Mouse (Mus musculus) G1E-ER4 (cell line): ENCODE data around the gene Enox1. TPM values are rescaled to one million over a fixed set of nuclear protein-coding genes. Genes with fewer than 3 reads are reported as not detected.

Experiments used
- GATA1 ChIP-seq: IDR thresholded peaks from one replicate; pipeline ENCODE4 v1.8.0; 2012; ENCODE audit warnings: low read length, inconsistent platforms
- polyA plus RNA-seq: library from polyadenylated mRNA; stranded (reverse); fragments of >175 nt; gene quantifications from 2 replicates; pipeline ENCODE4 v1.2.3, GENCODE M21; 2012

Enox1 gene
- polyA plus RNA-seq, 1 experiment: not detected

- no peak for TF ChIP-seq GATA1
Measured at GRCm38 (mm10) chr14:77484951-77485447, 328.4 kb downstream of the Enox1 start.

- no peak for TF ChIP-seq GATA1
Measured at GRCm38 (mm10) chr14:77490699-77491098, 334.1 kb downstream of the Enox1 start.

- TF ChIP-seq GATA1: no peak
Measured at GRCm38 (mm10) chr14:77491731-77492130, 335.2 kb downstream of the Enox1 start.

- no peak for TF ChIP-seq GATA1
Measured at GRCm38 (mm10) chr14:77499996-77500581, 343.5 kb downstream of the Enox1 start.

- TF ChIP-seq GATA1: no peak
Measured at GRCm38 (mm10) chr14:77504458-77505135, 348.0 kb downstream of the Enox1 start.

- TF ChIP-seq GATA1: no peak
Measured at GRCm38 (mm10) chr14:77506341-77506740, 349.8 kb downstream of the Enox1 start.

- TF ChIP-seq GATA1: no peak
Measured at GRCm38 (mm10) chr14:77508036-77508435, 351.5 kb downstream of the Enox1 start.

GRCm38 (mm10) chr14:77509042-77509441 lies 352.5 kb downstream of the Enox1 start:
- TF ChIP-seq GATA1: no peak

- no peak for TF ChIP-seq GATA1
Measured at GRCm38 (mm10) chr14:77509924-77510323, 353.4 kb downstream of the Enox1 start.

- TF ChIP-seq GATA1: no peak
Measured at GRCm38 (mm10) chr14:77511137-77511870, 354.7 kb downstream of the Enox1 start.

- no peak for TF ChIP-seq GATA1
Measured at GRCm38 (mm10) chr14:77518017-77518416, 361.5 kb downstream of the Enox1 start.

- TF ChIP-seq GATA1: no peak
Measured at GRCm38 (mm10) chr14:77518941-77519695, 362.6 kb downstream of the Enox1 start.

- TF ChIP-seq GATA1: no peak
Measured at GRCm38 (mm10) chr14:77519701-77520100, 363.1 kb downstream of the Enox1 start.

- no peak for TF ChIP-seq GATA1
Measured at GRCm38 (mm10) chr14:77524303-77524702, 367.7 kb downstream of the Enox1 start.

GRCm38 (mm10) chr14:77526262-77526661 lies 369.7 kb downstream of the Enox1 start:
- no peak for TF ChIP-seq GATA1

GRCm38 (mm10) chr14:77529201-77529600 lies 372.6 kb downstream of the Enox1 start:
- no peak for TF ChIP-seq GATA1
